In genomic region chr9:105887521-105887920, GRCm38 (mm10) we compare ENCODE assay signal across 15 mouse cellular contexts. TPM values are rescaled to one million over a fixed set of nuclear protein-coding genes. Genes with fewer than 3 reads are reported as not detected.
A peak's percentile ranks its signal among the peaks of the same experiment; 100 is the strongest.
DNase-seq lines count a peak whose midpoint lies in the region; ATAC-seq and TF ChIP-seq lines count a peak whose summit lies in the region.
"Had no signal": no experiment of that assay in that cellular context is flagged by ENCODE, and none has a peak within 500 bp of the region (broad histone marks: within the 10 kb centered on the region; RNA-seq: fewer than 3 reads in every experiment).

No protein-coding gene starts in this region.

- H3K9me3 ChIP-seq in hindbrain, embryonic 16.5 days (ENCODE audit: control insufficient read depth, low read length): no peaks in the 10 kb centered on the region
- no peaks in the 10 kb centered on the region for H3K9me3 ChIP-seq in hindbrain, embryonic 14.5 days (ENCODE audit: control insufficient read depth, low read length)
- H3K9me3 ChIP-seq in heart, postnatal 0 days (replicated peaks; ENCODE audit: control insufficient read depth, low read length): no peaks in the 10 kb centered on the region
- H3K9me3 ChIP-seq: embryonic facial prominence, embryonic 13.5 days; kidney, embryonic 15.5 days; liver, embryonic 15.5 days; midbrain, embryonic 12.5 days had no signal

- H3K27me3 ChIP-seq in hindbrain, embryonic 16.5 days (replicated peaks; ENCODE audit: control insufficient read depth, insufficient read depth, low read length): no peaks in the 10 kb centered on the region
- H3K27me3 ChIP-seq in hindbrain, embryonic 14.5 days (ENCODE audit: control insufficient read depth, insufficient read depth, low read length): no peaks in the 10 kb centered on the region
- H3K27me3 ChIP-seq in Patski: no peaks in the 10 kb centered on the region
- H3K27me3 ChIP-seq in heart, postnatal 0 days (ENCODE audit: control insufficient read depth, insufficient read depth, low read length): no peaks in the 10 kb centered on the region
- H3K27me3 ChIP-seq: embryonic facial prominence, embryonic 13.5 days; kidney, embryonic 15.5 days; liver, embryonic 15.5 days; midbrain, embryonic 12.5 days had no signal

- DNase-seq in hindbrain, embryonic 14.5 days (ENCODE audit: low spot score): no peak
- peak; percentile 78 for DNase-seq in CD4-positive helper T cell, adult 2 months (ENCODE audit: low read depth, low spot score)
- DNase-seq in Patski (ENCODE audit: low read depth, low spot score): no peak
- peak; percentile 24 for DNase-seq in heart, postnatal 0 days (ENCODE audit: low spot score)
- no peak for DNase-seq in thymus, adult 18-20 months
- DNase-seq in urinary bladder, adult 18-20 months (ENCODE audit: low spot score in 2 of 2): no peak
- DNase-seq: cerebellum, adult 11-12 months had no signal

- POLR2A ChIA-PET in Patski (lab: Charles Lee): no interaction called here

- no peaks in the 10 kb centered on the region for H3K36me3 ChIP-seq in hindbrain, embryonic 16.5 days (ENCODE audit: control insufficient read depth, insufficient read depth, low read length)
- H3K36me3 ChIP-seq in hindbrain, embryonic 14.5 days (replicated peaks; ENCODE audit: control insufficient read depth, insufficient read depth): no peaks in the 10 kb centered on the region
- no peaks in the 10 kb centered on the region for H3K36me3 ChIP-seq in heart, postnatal 0 days (replicated peaks; ENCODE audit: control insufficient read depth, insufficient read depth, low read length)
- H3K36me3 ChIP-seq: embryonic facial prominence, embryonic 13.5 days; kidney, embryonic 15.5 days; liver, embryonic 15.5 days; midbrain, embryonic 12.5 days had no signal

- no peak overlapping the region for H3K4me3 ChIP-seq in hindbrain, embryonic 16.5 days (ENCODE audit: low read length)
- H3K4me3 ChIP-seq in hindbrain, embryonic 14.5 days (replicated peaks; ENCODE audit: low read length): no peak overlapping the region
- no peak overlapping the region for H3K4me3 ChIP-seq in heart, postnatal 0 days (ENCODE audit: low read depth, low read length)
- H3K4me3 ChIP-seq: embryonic facial prominence, embryonic 13.5 days; kidney, embryonic 15.5 days; liver, embryonic 15.5 days; midbrain, embryonic 12.5 days had no signal

- ATAC-seq in hindbrain, embryonic 16.5 days: no peak
- ATAC-seq in hindbrain, embryonic 14.5 days (ENCODE audit: low FRiP score): no peak
- peak; percentile 26 for ATAC-seq in Patski
- no peak; the same call in 1 of the 2 replicates for ATAC-seq in heart, postnatal 0 days (ENCODE audit: insufficient read depth, low read depth)
- ATAC-seq in megakaryocyte-erythroid progenitor cell, adult 5-6 weeks (replicated peaks; ENCODE audit: low FRiP score, low TSS enrichment, poor library complexity, severe bottlenecking): no peak

- no peak for TF ChIP-seq EP300 in heart, postnatal 0 days (IDR thresholded peaks at IDR 0.05; ENCODE audit: low read depth)

- in situ Hi-C loops in Patski (cut with MboI; ENCODE audit: low pct_unique_long_range_greater_than_20kb): no loop called here

- TF ChIP-seq CTCF in Patski (IDR thresholded peaks at IDR 0.05): no peak
- no peak for TF ChIP-seq CTCF in heart, postnatal 0 days (IDR thresholded peaks at IDR 0.05; ENCODE audit: low read depth)

- no peak overlapping the region for H3K4me2 ChIP-seq in hindbrain, embryonic 16.5 days (ENCODE audit: low read length)
- no peak overlapping the region for H3K4me2 ChIP-seq in hindbrain, embryonic 14.5 days (replicated peaks)
- H3K4me2 ChIP-seq in heart, postnatal 0 days (ENCODE audit: low read depth, low read length): no peak overlapping the region
- H3K4me2 ChIP-seq: embryonic facial prominence, embryonic 13.5 days; kidney, embryonic 15.5 days; liver, embryonic 15.5 days; midbrain, embryonic 12.5 days had no signal

- 0 out of 2 replicates have a peak overlapping the region, but pooled peaks have one; percentile 23 for H3K27ac ChIP-seq in hindbrain, embryonic 16.5 days (ENCODE audit: low read depth, low read length)
- no peak overlapping the region for H3K27ac ChIP-seq in hindbrain, embryonic 14.5 days
- no peak overlapping the region for H3K27ac ChIP-seq in heart, postnatal 0 days (ENCODE audit: low read depth)
- H3K27ac ChIP-seq: embryonic facial prominence, embryonic 13.5 days; kidney, embryonic 15.5 days; liver, embryonic 15.5 days; midbrain, embryonic 12.5 days had no signal

- no peaks in the 10 kb centered on the region for H3K4me1 ChIP-seq in hindbrain, embryonic 16.5 days (ENCODE audit: control insufficient read depth, insufficient read depth, low read depth, low read length)
- H3K4me1 ChIP-seq in hindbrain, embryonic 14.5 days (replicated peaks; ENCODE audit: control insufficient read depth, insufficient read depth, low read length): 0 out of 2 replicates have a peak, but pooled peaks cover 4% of the 10 kb centered on the region
- H3K4me1 ChIP-seq in heart, postnatal 0 days (ENCODE audit: control insufficient read depth, insufficient read depth): no peaks in the 10 kb centered on the region
- H3K4me1 ChIP-seq: embryonic facial prominence, embryonic 13.5 days; kidney, embryonic 15.5 days; liver, embryonic 15.5 days; midbrain, embryonic 12.5 days had no signal

- 29% methylated on average over 2 of the region's 2 CpGs for WGBS in hindbrain, embryonic 16.5 days
- 39% methylated on average over 2 of the region's 2 CpGs for WGBS in hindbrain, embryonic 14.5 days
- WGBS in heart, postnatal 0 days: 20% methylated on average over 2 of the region's 2 CpGs

- no peak overlapping the region for H3K9ac ChIP-seq in hindbrain, embryonic 16.5 days (ENCODE audit: low read depth, low read length)
- H3K9ac ChIP-seq in hindbrain, embryonic 14.5 days: no peak overlapping the region
- no peak overlapping the region for H3K9ac ChIP-seq in heart, postnatal 0 days (replicated peaks; ENCODE audit: low read depth, low read length)
- H3K9ac ChIP-seq: embryonic facial prominence, embryonic 13.5 days; kidney, embryonic 15.5 days; liver, embryonic 15.5 days; midbrain, embryonic 12.5 days had no signal

- CTCF ChIA-PET in Patski (lab: Charles Lee): no interaction called here

RNA-seq across cellular contexts. Expression of gene Col6a6, which starts 59.6 kb away (rescaled TPM):
- polyA plus RNA-seq in hindbrain, embryonic 16.5 days (2015; fragmentation: Nextera tagmentation; extraction: Ambion mirVana): 0.25 and 0.34 TPM in 2 replicates
- polyA plus RNA-seq in hindbrain, embryonic 14.5 days (2014; fragmentation: Nextera tagmentation; extraction: Ambion mirVana): 0.11 and 0.17 TPM in 2 replicates
- not detected for polyA plus RNA-seq in Patski (2021)
- total RNA-seq in heart, postnatal 0 days (2014; rRNA removed; ENCODE audit: low replicate concordance): 3.7 and 5.4 TPM in 2 replicates
- polyA plus RNA-seq in heart, postnatal 0 days (2015; fragmentation: Nextera tagmentation; extraction: Ambion mirVana): 1.5 and 1.7 TPM in 2 replicates
- total RNA-seq in megakaryocyte-erythroid progenitor cell, adult 5-6 weeks (2014; fragmentation: Nextera tagmentation): not detected in 2 replicates
- total RNA-seq in megakaryocyte-erythroid progenitor cell, adult 5-6 weeks (2017): not detected in 2 replicates
- total RNA-seq: hematopoietic stem cell, adult 5-6 weeks had no signal
- polyA plus RNA-seq: small intestine, adult 2 months had no signal

Comparison
In these comparisons a context has a peak if more than half of its experiments do, and no peak if none do; other contexts are left out.
1. DNase-seq: peak in CD4-positive helper T cell, adult 2 months (single experiment) and heart, postnatal 0 days (single experiment); none in hindbrain, embryonic 14.5 days (single experiment), Patski (single experiment), thymus, adult 18-20 months (0 of 2) and urinary bladder, adult 18-20 months (0 of 2).